Mouse (Mus musculus) hindbrain, embryonic 11.5 days (tissue): ENCODE results near the gene Ctxn2. TPM values are rescaled to one million over a fixed set of nuclear protein-coding genes. Genes with fewer than 3 reads are reported as not detected.

Source experiments
- ATAC-seq: fragments of 200-750 bp; cut with Nextera tagmentation; 2 replicates; pipeline ENCODE4 v1.8.0; 2017; ENCODE audit warnings: mild to moderate bottlenecking, moderate TSS enrichment, moderate library complexity; ENCODE audit not compliant: low FRiP score
- DNase-seq: peaks from one replicate; pipeline ENCODE4 v3.0.0-alpha.2; 2015; ENCODE audit warnings: low spot score
- H3K27ac ChIP-seq: fragments of 300-500 bp; sonication (generic); 2 replicates; pipeline ENCODE4 v1.5.1; 2014; ENCODE audit warnings: mild to moderate bottlenecking, low read depth, low read length
- H3K27me3 ChIP-seq: fragments of 300-500 bp; sonication (generic); 2 replicates; pipeline ENCODE4 v1.6.1; 2014; ENCODE audit warnings: mild to moderate bottlenecking, low read length, moderate library complexity, mixed read lengths; ENCODE audit not compliant: control insufficient read depth, insufficient read depth
- H3K36me3 ChIP-seq: fragments of 300-500 bp; sonication (generic); 2 replicates; pipeline ENCODE4 v1.6.1; 2014; ENCODE audit warnings: mild to moderate bottlenecking, low read length, moderate library complexity, mixed read lengths; ENCODE audit not compliant: control insufficient read depth, insufficient read depth
- H3K4me1 ChIP-seq: fragments of 300-500 bp; sonication (generic); replicated peaks from 2 replicates; pipeline ENCODE4 v1.6.1; 2014; ENCODE audit warnings: low read length, mixed read lengths; ENCODE audit not compliant: control insufficient read depth, insufficient read depth
- H3K4me2 ChIP-seq: fragments of 300-500 bp; sonication (generic); replicated peaks from 2 replicates; pipeline ENCODE4 v1.6.1; 2014; ENCODE audit warnings: mild to moderate bottlenecking, low read depth, low read length
- H3K4me3 ChIP-seq: fragments of 300-500 bp; sonication (generic); 2 replicates; pipeline ENCODE4 v1.5.1; 2014; ENCODE audit warnings: low read depth, low read length
- H3K9ac ChIP-seq: fragments of 300-500 bp; sonication (generic); 2 replicates; pipeline ENCODE4 v1.6.1; 2014; ENCODE audit warnings: low read depth, low read length
- H3K9me3 ChIP-seq: fragments of 300-500 bp; sonication (generic); 2 replicates; pipeline ENCODE4 v1.6.1; 2016; ENCODE audit warnings: low read length; ENCODE audit not compliant: control insufficient read depth
- WGBS: fragments of 180-500 bp; shearing (Covaris S2); extraction: QIAGEN DNeasy Blood & Tissue Kit; methylation state at CpG from one replicate; pipeline ENCODE4 v1.1.7; 2014; 5-methylcytosine and 5-hydroxymethylcytosine counted together
- polyA plus RNA-seq: library from polyadenylated mRNA; unstranded; fragments of >200 nt; fragmentation: Nextera tagmentation; extraction: Ambion mirVana; gene quantifications from 2 replicates; pipeline ENCODE4 v1.2.1, GENCODE M21; 2014

Ctxn2 gene
- polyA plus RNA-seq, 1 experiment from 2014 or later: not detected

GRCm38 (mm10) chr2:125162012-125162470 lies 25.5 kb downstream of the Ctxn2 start:
- Histone ChIP-seq H3K9ac (no peak overlapping the region), H3K9me3 (no peaks in the 10 kb centered on the region), H3K4me3 (no peak overlapping the region), H3K27me3 (no peaks in the 10 kb centered on the region), H3K36me3 (no peaks in the 10 kb centered on the region), H3K4me1 (no peaks in the 10 kb centered on the region), H3K27ac (no peak overlapping the region), H3K4me2 (no peak overlapping the region)
- 63% methylated on average over 4 of the region's 4 CpGs for WGBS
- no peak for DNase-seq
- 0 out of 2 replicates have a peak, but pooled peaks have one; percentile 25 for ATAC-seq

- Histone ChIP-seq H3K9ac (no peak overlapping the region), H3K27me3 (no peaks in the 10 kb centered on the region), H3K4me1 (no peaks in the 10 kb centered on the region), H3K4me3 (no peak overlapping the region), H3K9me3 (no peaks in the 10 kb centered on the region), H3K27ac (no peak overlapping the region), H3K4me2 (no peak overlapping the region), H3K36me3 (no peaks in the 10 kb centered on the region)
- DNase-seq (no peak), ATAC-seq (no peak)
- 80% methylated on average over 7 of the region's 7 CpGs for WGBS
Observed at GRCm38 (mm10) chr2:125178225-125178798, 41.8 kb downstream of the Ctxn2 start.

DNA sequence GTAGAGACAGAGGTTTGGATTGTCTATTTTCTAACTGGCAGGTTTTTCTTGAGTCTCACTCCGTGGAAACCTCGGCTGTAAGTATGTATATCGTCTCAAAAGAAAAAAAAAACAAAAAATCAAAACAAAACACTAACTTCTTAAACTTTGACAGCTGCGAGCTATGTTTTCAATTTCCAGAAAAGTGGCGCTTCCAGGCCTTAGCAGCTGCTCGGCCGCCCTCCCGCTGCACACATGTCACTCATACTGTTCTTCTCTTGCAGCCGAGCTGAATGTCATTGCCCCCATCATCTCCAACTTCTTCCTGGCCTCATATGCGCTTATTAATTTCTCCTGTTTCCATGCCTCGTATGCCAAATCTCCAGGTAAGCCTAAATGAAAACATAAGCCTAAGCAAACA lies 51.4 kb downstream of the Ctxn2 start:
- no peak overlapping the region for H3K4me2 ChIP-seq
- H3K4me3 ChIP-seq: no peak overlapping the region
- no peak for ATAC-seq
- H3K36me3 ChIP-seq: no peaks in the 10 kb centered on the region
- no peak for DNase-seq
- H3K9ac ChIP-seq: no peak overlapping the region
- no peaks in the 10 kb centered on the region for H3K9me3 ChIP-seq
- H3K27me3 ChIP-seq: no peaks in the 10 kb centered on the region
- WGBS: 73% methylated on average over 11 of the region's 11 CpGs
- no peak overlapping the region for H3K27ac ChIP-seq
- no peaks in the 10 kb centered on the region for H3K4me1 ChIP-seq

- H3K4me2 ChIP-seq: no peak overlapping the region
- H3K9ac ChIP-seq: no peak overlapping the region
- H3K4me1 ChIP-seq: no peaks in the 10 kb centered on the region
- H3K9me3 ChIP-seq: no peaks in the 10 kb centered on the region
- no peaks in the 10 kb centered on the region for H3K36me3 ChIP-seq
- DNase-seq (peak; percentile 83), ATAC-seq (0 out of 2 replicates have a peak, but pooled peaks have one; percentile 51)
- no peaks in the 10 kb centered on the region for H3K27me3 ChIP-seq
- H3K27ac ChIP-seq: no peak overlapping the region
- no peak overlapping the region for H3K4me3 ChIP-seq
- 0% methylated on average over 2 of the region's 2 CpGs for WGBS
Observed at GRCm38 (mm10) chr2:125189197-125189596, 52.7 kb downstream of the Ctxn2 start.

DNA sequence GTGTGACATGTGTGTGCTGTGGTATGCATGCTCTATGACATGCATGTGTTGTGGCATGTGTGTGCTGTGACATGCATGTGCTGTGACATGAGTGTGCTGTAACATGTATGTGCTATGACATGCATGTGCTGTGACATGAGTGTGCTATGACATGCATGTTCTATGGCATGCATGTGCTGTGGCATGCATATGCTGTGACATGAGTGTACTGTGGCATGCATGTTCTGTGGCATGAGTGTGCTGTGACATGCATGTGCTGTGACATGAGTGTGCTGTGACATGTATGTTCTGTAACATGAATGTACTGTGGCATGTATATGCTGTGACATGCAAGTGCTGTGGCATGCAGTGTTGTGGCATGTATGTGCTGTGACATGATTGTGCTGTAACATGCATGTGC lies 56.4 kb downstream of the Ctxn2 start:
- Histone ChIP-seq H3K4me2 (no peak overlapping the region), H3K4me1 (no peaks in the 10 kb centered on the region), H3K27me3 (no peaks in the 10 kb centered on the region), H3K9ac (no peak overlapping the region), H3K36me3 (no peaks in the 10 kb centered on the region), H3K27ac (no peak overlapping the region), H3K4me3 (no peak overlapping the region), H3K9me3 (no peaks in the 10 kb centered on the region)
- DNase-seq (no peak), ATAC-seq (no peak)

GRCm38 (mm10) chr2:125196771-125197170 lies 60.3 kb downstream of the Ctxn2 start:
- no peak overlapping the region for H3K27ac ChIP-seq
- H3K9me3 ChIP-seq: no peaks in the 10 kb centered on the region
- H3K4me1 ChIP-seq: no peaks in the 10 kb centered on the region
- no peak for DNase-seq
- H3K36me3 ChIP-seq: no peaks in the 10 kb centered on the region
- no peak overlapping the region for H3K4me2 ChIP-seq
- no peak overlapping the region for H3K9ac ChIP-seq
- WGBS: 77% methylated on average over 7 of the region's 7 CpGs
- ATAC-seq: no peak
- no peaks in the 10 kb centered on the region for H3K27me3 ChIP-seq
- H3K4me3 ChIP-seq: no peak overlapping the region

Other genes starting within 250 kb of the Ctxn2 start
- gene Slc24a5, start 68.6 kb upstream of the Ctxn2 start, polyA plus RNA-seq: 5.6 TPM in 2 replicates
- 261 and 265 TPM in 2 replicates for gene Myef2, start 13.0 kb upstream of the Ctxn2 start, polyA plus RNA-seq
- not detected in 2 replicates for gene Slc12a1, start 15.8 kb downstream of the Ctxn2 start, polyA plus RNA-seq
- 176 and 187 TPM in 2 replicates for gene Dut, start 110.5 kb downstream of the Ctxn2 start, polyA plus RNA-seq